Mouse (Mus musculus) bone marrow macrophage, adult 2 months (primary cell): ENCODE measurements around the gene Unc13d. TPM values are rescaled to one million over a fixed set of nuclear protein-coding genes. Genes with fewer than 3 reads are reported as not detected.
A peak's percentile ranks its signal among the peaks of the same experiment; 100 is the strongest.
"Not testable (repeated sequence)": the region's sequence is repeated elsewhere in the genome, so short reads cannot be mapped to it uniquely, and the experiment has no call there.

Source experiments
- H3K27ac ChIP-seq: 2 replicates; pipeline ENCODE4 v1.5.1; 2012; ENCODE audit warnings: low read depth, low read length; ENCODE audit not compliant: insufficient read depth
- H3K4me1 ChIP-seq: 2 replicates; pipeline ENCODE4 v1.6.1; 2012; ENCODE audit warnings: low read length; ENCODE audit not compliant: control insufficient read depth, insufficient read depth
- H3K4me3 ChIP-seq: 2 replicates; pipeline ENCODE4 v1.5.1; 2012; ENCODE audit warnings: mild to moderate bottlenecking, low read length, moderate library complexity; ENCODE audit not compliant: insufficient read depth
- CTCF ChIP-seq: IDR thresholded peaks from 2 replicates; pipeline ENCODE4 v1.5.1; 2012; ENCODE audit warnings: low read depth, mild to moderate bottlenecking, low read length, moderate library complexity
- POLR2A ChIP-seq: IDR thresholded peaks from 2 replicates; pipeline ENCODE4 v1.6.1; 2012; ENCODE audit warnings: mild to moderate bottlenecking, low read depth, low read length, borderline replicate concordance
- polyA plus RNA-seq: library from polyadenylated mRNA; stranded (reverse); fragments of >200 nt; gene quantifications from 2 replicates; pipeline ENCODE4 v1.2.4, GENCODE M21; 2012; ENCODE audit not compliant: missing spikeins, insufficient read depth, insufficient read length

Gene Unc13d
- 23.2 and 32.3 TPM in 2 replicates for polyA plus RNA-seq

DNA sequence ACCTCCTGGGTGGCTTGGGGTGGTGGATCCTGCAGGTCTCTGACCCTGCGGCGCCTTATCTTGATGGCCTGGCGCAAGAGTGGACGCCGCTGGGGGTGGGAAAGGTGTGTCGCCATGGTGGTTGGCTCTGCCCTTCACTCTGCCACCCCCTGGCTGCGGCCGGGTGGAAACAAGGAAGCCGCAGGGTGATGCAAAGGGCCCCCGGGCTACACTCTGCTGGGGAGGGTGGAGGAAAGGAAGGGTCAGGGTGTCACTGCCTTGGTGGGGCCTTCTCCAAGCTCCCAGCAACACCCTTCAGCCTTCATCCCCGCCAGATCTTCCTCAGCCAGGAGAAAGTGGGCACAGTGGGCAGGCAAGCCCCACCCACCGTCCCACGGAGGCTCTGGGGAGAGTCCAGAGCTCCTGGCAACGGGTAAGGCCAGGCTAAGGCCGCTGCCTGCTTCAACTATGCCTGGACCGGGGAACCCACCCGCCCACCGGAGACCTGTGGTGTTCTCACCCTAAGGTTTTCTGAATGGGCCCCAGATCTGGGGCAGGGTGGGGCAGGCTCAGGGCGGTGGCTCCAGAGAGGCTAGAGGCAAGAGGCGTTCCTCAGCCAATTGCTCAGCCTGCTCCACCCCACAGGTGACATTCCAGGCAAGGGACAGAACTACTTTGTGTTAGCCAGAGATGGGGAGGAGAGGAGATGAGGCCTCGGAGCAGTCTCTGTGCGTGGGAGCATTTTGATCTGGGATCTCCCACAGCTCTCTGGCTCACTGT, at the start of gene Unc13d:
TSS of gene Unc13d (minus strand) at position 516 of the 759 bp plus-strand sequence.
- TF ChIP-seq CTCF (no peak), POLR2A (no peak)
- no peak within 1 kb of the TSS for H3K4me3 ChIP-seq

GRCm38 (mm10) chr11:116126261-116126660, 48.5 kb upstream of the Unc13d start:
- H3K27ac ChIP-seq, result no peak overlapping the region
- no peak for TF ChIP-seq CTCF
- TF ChIP-seq POLR2A, result no peak
- H3K4me3 ChIP-seq, result no peak overlapping the region
- peaks cover 8% of the 10 kb centered on the region for H3K4me1 ChIP-seq

More for the DNA sequence above, at the start of gene Unc13d:
- H3K27ac ChIP-seq, result no peak within 1 kb of the TSS
- 0 out of 2 replicates have a peak, but pooled peaks cover 2% of the 10 kb centered on the region for H3K4me1 ChIP-seq

GRCm38 (mm10) chr11:116121731-116122245, 44.0 kb upstream of the Unc13d start:
- H3K4me1 ChIP-seq, H3K27ac ChIP-seq, H3K4me3 ChIP-seq: not testable (repeated sequence)

- Histone ChIP-seq H3K27ac (no peak overlapping the region), H3K4me3 (no peak overlapping the region), H3K4me1 (no peaks in the 10 kb centered on the region)
- TF ChIP-seq POLR2A, result no peak
- TF ChIP-seq CTCF, result no peak
These were observed 40.1 kb upstream of the Unc13d start for GRCm38 (mm10) chr11:116117819-116118218.

DNA sequence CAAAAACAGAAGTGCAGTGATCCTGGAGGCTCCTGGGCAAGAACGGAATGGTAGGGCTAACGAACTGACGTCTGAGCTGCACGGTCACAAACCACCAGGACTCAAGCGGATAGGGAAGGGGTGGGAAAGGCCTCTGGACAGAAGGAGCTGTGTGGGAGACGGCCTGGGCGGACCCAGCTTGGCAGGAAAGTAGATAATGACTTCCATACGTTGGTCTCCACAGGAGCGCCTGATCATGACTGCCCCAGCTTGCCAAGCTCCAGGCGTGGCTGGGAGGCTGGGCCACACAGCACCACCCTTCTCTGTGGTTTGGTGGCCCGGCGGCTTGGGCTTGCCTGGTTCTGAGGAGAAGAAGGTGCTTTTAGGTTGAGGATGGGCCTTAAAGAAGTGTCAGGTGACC, 39.5 kb upstream of the Unc13d start:
- H3K4me3 ChIP-seq, result no peak overlapping the region

DNA sequence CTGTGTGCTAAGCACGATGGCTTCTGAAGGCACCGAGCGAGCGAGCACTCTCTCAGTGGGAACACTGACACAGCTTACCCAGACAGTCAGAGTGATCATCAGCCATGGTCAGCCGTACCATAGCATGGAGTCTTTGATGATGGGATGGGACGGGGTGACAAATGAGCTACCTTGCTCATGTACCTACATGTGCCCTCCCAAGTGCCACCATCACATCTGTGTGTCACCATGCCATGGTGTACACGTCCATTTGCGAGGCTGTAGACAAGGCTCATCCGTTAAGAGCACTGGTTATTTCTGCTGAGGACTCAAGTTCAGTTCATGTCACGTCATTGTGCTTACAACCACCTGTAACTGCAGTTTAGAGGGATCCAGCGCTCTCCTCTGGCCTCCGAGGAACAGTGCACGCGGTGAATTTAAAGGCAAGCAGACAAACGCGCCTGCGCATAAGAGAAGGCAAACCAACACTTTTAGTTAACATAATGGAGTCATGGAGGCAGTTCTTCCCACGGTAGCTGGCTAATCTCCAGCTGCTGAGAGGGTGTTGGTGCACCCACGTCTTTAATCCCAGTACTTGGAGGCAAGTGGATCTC, 33.9 kb upstream of the Unc13d start:
- TF ChIP-seq POLR2A (no peak), CTCF (peak; percentile 8; the same call in 1 of the 2 replicates)
- peak overlapping the region; percentile 99; the same call in 1 of the 2 replicates for H3K27ac ChIP-seq
- no peak overlapping the region for H3K4me3 ChIP-seq

More for the DNA sequence above, 39.5 kb upstream of the Unc13d start:
- no peak overlapping the region for H3K27ac ChIP-seq
- TF ChIP-seq POLR2A (no peak), CTCF (no peak)
- peaks cover under 1% of the 10 kb centered on the region; the same call in 1 of the 2 replicates for H3K4me1 ChIP-seq

DNA sequence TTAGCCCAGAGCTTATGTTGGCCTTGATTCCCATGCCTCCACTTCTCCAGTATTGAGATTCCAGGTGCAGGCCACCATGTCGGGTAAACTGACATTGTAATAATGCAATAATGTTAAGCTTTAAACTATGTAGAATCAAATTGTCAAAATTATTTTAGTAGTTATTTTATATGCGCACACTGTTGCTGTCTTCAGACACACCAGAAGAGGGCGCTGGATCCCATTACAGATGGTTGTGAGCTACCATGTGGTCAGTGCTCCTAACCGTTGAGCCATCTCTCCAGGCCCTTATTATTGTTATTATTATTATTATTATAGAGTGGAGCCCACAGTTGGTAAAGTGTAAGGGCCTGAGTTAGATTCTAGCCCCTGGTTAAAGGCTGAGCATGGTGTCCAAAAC, 33.3 kb upstream of the Unc13d start:
- peak overlapping the region; percentile 90 for H3K4me3 ChIP-seq
- peak overlapping the region; percentile 99 for H3K27ac ChIP-seq
- H3K4me1 ChIP-seq, result peaks cover 23% of the 10 kb centered on the region
- TF ChIP-seq CTCF (peak; percentile 28; the same call in 1 of the 2 replicates), POLR2A (no peak)

More for the DNA sequence above, 33.9 kb upstream of the Unc13d start:
- peaks cover 23% of the 10 kb centered on the region for H3K4me1 ChIP-seq

DNA sequence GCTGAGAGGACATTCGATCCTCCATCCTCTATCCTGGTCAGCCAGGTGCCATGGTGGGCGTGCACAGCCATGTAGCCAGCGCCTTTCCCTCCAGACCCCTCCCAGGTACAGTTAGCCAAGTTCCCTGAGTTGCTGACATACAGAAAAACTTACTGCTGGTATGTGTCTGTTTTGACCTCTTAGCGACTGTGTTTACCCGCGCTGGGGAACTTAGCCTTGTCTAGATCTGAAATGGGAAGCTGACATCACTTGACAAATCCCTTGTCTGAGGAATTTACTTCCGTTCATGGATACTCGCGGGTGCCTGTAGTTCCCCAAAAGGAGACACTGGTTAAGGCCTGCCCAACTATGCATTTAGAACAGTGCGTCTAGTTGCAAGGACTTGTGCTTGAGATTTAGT, 32.8 kb upstream of the Unc13d start:
- peak overlapping the region; percentile 99 for H3K27ac ChIP-seq
- H3K4me1 ChIP-seq, result peaks cover 23% of the 10 kb centered on the region

GRCm38 (mm10) chr11:116110131-116110530, 32.4 kb upstream of the Unc13d start:
- peak overlapping the region; percentile 90 for H3K4me3 ChIP-seq
- TF ChIP-seq CTCF, result no peak
- TF ChIP-seq POLR2A, result no peak
- peak overlapping the region; percentile 99 for H3K27ac ChIP-seq
- H3K4me1 ChIP-seq, result peaks cover 23% of the 10 kb centered on the region

More for the DNA sequence above, 32.8 kb upstream of the Unc13d start:
- TF ChIP-seq CTCF (no peak), POLR2A (no peak)
- H3K4me3 ChIP-seq, result peak overlapping the region; percentile 90
